Mouse (Mus musculus): Measurements from ENCODE around the gene Spag17.
"Not testable (repeated sequence)": the region's sequence is repeated elsewhere in the genome, so short reads cannot be mapped to it uniquely, and the experiment has no call there.

Spag17 gene

GRCm38 (mm10) chr3:99885187-99885811, at the start of gene Spag17:
Spag17 (plus strand) TSS chr3:99885406.
- peak in 1 of 2 experiments; percentile 14 for DNase-seq (ENCODE audit: low spot score in 2 of 2)

DNA sequence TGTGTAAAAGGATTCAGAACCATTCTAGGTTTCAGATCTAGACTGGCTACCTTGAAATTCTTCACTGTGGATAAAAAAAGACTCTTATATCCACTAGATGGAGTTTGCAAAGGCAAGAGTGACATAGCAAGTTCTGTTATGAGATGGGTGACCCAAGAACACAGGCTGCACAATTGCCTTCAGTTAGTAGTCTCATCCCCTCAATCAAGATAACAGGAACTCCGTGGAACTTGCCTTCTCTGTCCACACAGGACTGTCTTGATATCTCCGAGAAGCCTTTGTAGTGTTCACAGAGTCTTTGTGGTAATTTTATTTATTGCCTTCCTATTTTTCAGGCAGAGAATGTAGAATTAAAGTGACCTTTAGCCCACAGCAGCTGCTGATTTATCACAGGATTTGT, 42.9 kb upstream of the Spag17 start:
- DNase-seq (ENCODE audit: low spot score in 2 of 2): no peak

- no peak for DNase-seq (ENCODE audit: low spot score in 2 of 2)
Measured at GRCm38 (mm10) chr3:99842808-99843207, 42.4 kb upstream of the Spag17 start.

- DNase-seq (ENCODE audit: low spot score in 2 of 2): no peak
Measured at GRCm38 (mm10) chr3:99843233-99843632, 42.0 kb upstream of the Spag17 start.

- no peak for DNase-seq (ENCODE audit: low spot score in 2 of 2)
Measured at GRCm38 (mm10) chr3:99850926-99851325, 34.3 kb upstream of the Spag17 start.

DNA sequence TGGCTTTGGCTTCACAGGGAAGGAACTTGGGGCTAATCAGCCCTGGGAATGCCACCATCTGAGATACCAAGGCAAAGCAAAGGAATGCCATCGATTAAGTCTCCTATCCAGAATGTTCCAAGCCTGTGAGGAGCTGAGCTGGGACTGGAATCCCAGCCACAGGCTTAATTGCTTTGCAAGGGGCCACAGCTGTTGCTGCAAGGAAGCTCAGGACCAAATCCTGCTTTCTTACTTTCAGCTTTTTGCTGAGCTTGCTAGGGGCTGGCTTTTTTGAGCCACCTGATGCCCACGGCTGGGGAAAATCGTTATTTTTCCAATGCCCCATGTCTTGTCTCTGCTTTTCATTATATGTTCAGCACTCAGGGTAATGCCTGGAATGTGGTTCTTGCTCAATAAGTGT, 30.6 kb upstream of the Spag17 start:
- no peak for DNase-seq (ENCODE audit: low spot score in 2 of 2)

DNA sequence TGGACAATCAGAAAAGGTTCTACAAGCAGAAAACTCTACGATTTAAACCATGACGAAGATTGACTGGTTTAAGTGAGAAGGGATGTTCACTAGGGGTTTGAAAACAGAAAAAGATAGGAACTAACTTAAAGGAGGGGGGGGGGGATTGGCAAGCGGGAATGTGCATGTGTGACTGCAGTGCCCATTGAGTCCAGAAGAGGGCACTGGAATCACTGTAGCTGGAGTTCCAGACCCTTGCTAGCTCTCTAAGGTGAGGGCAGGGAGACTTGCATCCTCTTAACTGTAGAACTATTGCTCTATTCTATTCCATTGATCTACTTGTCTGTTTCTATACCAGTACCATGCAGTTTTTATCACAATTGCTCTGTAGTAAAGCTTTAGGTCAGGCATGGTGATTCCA, 26.3 kb upstream of the Spag17 start:
- DNase-seq (ENCODE audit: low spot score in 2 of 2): no peak

GRCm38 (mm10) chr3:99864706-99865105, 20.5 kb upstream of the Spag17 start:
- DNase-seq (ENCODE audit: low spot score in 2 of 2): no peak

DNA sequence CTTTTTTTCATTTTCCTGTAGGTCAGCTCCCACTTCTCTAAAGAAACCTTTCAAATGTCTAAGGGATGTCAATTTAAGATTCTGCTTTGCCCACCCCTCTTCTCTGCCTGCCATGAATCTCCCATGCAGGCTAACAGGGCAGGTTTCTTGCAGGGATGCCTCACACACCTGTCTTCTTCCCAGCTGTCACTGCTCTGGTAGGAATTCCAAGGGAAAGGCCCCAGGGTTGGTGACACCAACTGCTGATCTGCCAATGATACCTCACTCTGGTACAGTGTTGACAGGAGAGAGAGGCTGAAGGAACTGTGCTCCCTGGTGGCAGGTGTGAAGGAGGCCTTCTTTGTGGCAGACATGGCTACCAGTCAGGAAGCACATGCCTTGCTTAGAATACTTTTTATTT, 10.1 kb upstream of the Spag17 start:
- DNase-seq (ENCODE audit: low spot score in 2 of 2): no peak

DNA sequence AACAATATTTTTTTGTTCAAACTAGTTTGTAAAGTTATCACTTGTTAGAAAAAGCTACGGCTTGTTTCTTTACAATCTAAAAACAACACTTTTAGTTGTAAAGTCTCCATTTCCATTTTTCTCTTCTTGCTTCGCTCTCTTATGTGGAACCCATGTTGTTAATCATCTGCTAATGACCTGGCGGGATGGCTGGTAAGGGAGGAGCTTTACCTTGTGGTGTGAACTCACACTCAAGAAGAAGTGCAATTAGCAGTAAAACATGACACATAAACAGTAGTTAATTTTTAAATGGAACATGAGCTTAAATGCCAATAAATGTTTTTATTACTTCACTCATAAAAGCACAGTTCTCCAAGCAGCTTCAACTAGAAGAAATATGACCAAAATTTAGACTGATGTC, 3.7 kb upstream of the Spag17 start:
- DNase-seq (ENCODE audit: low spot score in 2 of 2): no peak

GRCm38 (mm10) chr3:99883988-99884564, 1.1 kb upstream of the Spag17 start:
- no peak for DNase-seq (ENCODE audit: low spot score in 2 of 2)

DNA sequence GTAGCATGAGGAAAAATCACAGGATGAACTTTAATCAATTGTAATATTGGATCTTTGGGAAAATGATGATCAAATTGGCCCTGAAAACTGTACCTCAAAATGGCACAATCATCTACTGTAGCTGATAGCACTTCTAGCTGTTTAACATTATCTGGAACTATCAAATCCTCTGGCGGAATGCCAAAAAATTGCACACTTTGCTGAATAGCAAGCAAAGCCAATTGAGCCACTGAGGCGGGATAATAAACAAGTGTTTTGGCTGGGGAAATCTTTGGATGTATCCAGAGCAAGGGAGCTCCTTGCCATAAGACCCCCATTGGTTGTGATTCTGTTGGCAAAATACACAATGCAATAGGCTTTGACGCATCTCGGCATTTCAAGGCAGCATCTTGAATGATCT, 9.5 kb downstream of the Spag17 start:
- not testable (repeated sequence) for DNase-seq (ENCODE audit: low spot score in 2 of 2)

- no peak for DNase-seq (ENCODE audit: low spot score in 2 of 2)
Measured at GRCm38 (mm10) chr3:99913809-99914439, 28.7 kb downstream of the Spag17 start.

DNA sequence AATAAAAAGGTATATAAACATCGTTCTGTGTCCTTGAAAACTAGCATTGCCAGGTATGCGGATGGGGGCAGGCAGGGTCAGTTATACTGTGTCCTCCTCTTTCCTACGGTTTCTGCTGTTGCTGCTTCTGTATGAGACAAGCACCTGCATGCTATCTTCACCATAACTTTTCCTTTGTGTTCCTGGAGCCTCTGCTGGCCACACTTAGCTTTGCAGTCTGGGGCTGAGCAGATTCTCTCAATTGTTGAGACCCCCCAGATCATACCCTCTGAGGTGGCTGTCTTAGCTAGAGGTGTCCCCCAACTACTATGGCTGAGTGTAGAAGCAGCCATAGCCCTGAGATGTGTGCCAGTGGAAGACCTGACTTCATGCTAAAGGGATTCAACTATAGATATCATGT, 37.7 kb downstream of the Spag17 start:
- no peak for DNase-seq (ENCODE audit: low spot score in 2 of 2)

GRCm38 (mm10) chr3:99930920-99931620, 45.9 kb downstream of the Spag17 start:
- DNase-seq (ENCODE audit: low spot score in 2 of 2): no peak

- no peak for DNase-seq (ENCODE audit: low spot score in 2 of 2)
Measured at GRCm38 (mm10) chr3:99936159-99936558, 51.0 kb downstream of the Spag17 start.

- DNase-seq (ENCODE audit: low spot score in 2 of 2): peak; percentile 16 to 61
Measured at GRCm38 (mm10) chr3:99938611-99939286, 53.5 kb downstream of the Spag17 start.

GRCm38 (mm10) chr3:99945171-99945570, 60.0 kb downstream of the Spag17 start:
- no peak for DNase-seq (ENCODE audit: low spot score in 2 of 2)

DNA sequence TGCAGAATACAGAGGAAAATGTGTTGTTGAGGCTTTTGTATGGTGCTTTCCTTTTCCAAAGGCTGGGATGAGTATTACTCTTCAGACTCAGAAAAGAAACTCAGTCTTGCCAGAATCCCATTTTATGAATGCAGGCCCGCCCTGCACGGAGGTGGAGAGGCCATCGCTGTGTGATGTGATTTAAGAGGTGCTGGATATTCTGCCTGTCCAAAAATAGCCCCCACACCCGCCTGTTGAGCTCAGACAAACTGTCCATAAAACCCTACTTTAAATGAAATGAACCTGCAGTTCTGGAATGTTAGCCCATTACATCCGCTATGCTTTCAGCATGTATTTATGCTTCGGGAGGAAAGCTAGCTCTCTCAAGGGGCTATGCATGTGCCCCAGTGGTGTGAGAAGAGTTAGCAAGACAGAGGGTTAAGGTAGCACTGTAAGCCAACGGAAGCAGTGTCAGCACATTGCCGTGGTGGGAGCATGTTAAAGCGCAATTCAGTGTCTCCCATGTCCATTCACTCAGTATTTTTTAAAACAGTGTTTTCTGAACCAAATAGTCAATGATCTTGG, 68.9 kb downstream of the Spag17 start:
- DNase-seq (ENCODE audit: low spot score in 2 of 2): no peak

GRCm38 (mm10) chr3:99956517-99956916, 71.3 kb downstream of the Spag17 start:
- no peak for DNase-seq (ENCODE audit: low spot score in 2 of 2)

- no peak for DNase-seq (ENCODE audit: low spot score in 2 of 2)
Measured at GRCm38 (mm10) chr3:99959805-99960485, 74.7 kb downstream of the Spag17 start.
